Mouse (Mus musculus): ENCODE data around the gene 1600014C10Rik.

- TF ChIP-seq CTCF (IDR thresholded peaks at IDR 0.05) (no peak), EP300 (IDR thresholded peaks at IDR 0.05) (no peak)
These were observed 27.2 kb upstream of the 1600014C10Rik start for GRCm38 (mm10) chr7:38155829-38156228.
